Mouse (Mus musculus) cerebellum, postnatal 25 days (tissue): ENCODE data around the gene Stim2.
A peak's percentile ranks its signal among the peaks of the same experiment; 100 is the strongest.

Experiments used
- DNase-seq, 2 experiments: peaks; one replicate each; pipeline ENCODE4 v3.0.0; 2021; ENCODE audit warnings: mixed read lengths in 2 of 2

The Stim2 gene

DNA sequence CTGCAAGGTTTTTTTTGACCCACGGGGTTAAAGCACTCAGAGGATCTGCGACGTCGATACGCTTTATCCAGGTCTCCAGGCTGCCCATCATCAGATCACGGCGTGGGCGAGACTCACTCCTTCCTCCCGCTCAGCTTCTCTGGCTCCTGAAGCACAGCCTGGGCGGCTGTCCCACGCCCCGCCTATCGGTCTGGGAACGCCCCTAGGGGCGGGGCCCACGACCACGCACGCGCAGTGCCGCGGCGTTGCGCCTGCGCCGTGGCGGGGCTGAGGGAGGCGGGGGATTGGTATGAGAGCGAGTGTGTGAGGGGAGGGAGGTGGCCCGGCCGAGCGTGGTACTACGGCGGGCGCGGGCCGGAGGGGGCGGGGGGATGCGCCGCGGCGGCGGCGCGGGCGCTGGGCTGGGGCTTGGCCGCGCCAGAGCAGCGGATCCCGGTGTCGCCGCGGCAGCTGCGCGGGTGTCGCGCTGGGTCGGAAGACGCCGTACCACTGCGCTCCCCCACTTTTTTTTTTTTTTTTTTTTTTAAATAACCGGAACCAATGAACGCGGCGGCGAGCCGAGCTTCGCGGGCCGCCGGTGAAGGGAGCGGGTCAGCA, at the start of gene Stim2:
Gene Stim2, plus strand, starts transcription at position 354 of the 597 bp plus-strand sequence.
- peak; percentile 97 to 98 for DNase-seq

DNA sequence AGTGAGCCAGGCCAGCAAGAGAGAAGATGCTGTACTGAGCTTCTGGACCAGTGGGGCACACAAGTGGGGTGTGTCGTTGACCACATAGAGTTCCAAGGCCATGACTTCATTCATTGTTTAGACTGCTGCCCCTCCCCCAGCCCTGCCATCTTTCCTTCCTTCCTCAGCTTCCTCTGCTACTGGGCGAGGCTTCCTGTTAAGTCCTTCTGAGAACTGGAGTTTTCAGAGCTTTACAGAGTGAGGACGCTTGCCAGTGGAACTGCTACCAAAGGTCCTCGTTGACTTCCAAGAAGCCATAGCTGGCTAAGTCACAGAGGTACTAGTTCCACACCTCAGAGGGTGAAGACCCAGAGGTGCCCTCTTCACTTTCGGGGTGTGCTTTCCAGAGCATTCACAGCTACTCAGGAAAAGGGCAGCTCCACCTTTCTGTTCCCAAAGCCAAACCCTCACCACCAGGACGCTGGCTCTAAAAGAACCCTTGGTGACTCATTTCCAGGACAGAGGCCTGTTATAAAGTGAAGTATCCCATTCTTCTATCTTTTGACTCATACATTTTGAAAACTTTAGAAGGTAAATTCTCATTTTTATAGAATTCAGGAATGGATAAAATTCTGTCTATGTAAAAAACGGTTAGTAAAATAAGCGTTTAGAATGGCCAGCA, 49.6 kb upstream of the Stim2 start:
- no peak for DNase-seq

DNA sequence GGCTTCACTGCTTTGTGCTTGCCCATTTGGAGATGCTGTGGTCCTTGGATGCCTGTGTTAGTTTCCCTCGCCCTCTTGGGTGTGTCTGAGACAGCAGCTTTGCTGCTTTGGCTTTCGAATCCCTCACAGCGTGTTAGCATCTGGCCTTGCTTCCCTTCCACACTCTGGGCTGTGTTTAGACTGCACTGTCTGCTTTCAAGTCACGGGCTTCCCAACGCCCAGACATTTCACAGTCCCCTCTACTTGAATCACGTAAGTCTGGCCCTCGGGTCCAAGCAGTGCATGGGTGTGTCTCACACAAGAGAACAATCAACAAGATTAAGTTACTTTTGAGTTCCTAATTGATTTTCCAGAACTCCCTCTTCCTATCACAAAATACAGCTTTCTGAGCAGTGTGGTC, 48.1 kb upstream of the Stim2 start:
- no peak for DNase-seq

DNA sequence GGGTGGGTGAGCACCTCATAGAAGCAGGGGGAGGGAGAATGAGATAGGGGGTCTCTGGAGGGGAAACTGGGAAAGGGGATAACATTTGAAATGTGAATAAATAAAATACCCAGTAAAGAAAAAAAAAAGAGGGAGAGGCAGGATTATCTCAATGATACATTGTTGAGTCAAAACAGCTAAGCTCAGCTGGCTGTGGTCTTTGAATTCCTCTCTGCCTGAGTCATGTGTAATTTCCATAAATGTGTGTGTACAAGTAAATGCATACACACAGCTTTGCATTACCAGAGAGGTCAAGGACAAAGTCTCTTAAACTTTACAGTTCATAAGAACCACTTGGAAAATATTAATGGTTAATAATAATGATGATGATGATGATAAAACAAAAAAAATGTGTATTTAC, 45.1 kb upstream of the Stim2 start:
- no peak for DNase-seq

DNA sequence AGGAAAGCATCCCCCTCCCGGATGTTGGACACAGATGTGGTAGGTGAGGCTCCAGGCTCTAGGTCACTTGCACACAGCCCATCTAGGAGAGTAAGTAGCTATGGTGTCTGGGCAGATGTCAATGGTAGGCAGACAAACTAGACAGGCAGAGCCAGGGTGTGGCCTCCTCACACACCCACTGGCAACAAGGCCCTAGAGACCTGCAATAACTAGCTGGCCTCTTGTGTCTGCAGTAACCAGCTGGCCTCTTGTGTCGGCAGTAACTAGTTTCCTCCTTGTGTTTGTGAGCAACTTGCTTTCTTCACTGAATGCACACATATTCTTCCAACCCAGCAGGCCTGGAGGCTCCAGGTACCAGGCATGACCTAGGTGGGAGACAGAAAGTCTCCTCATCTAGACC, 44.5 kb upstream of the Stim2 start:
- no peak for DNase-seq

DNA sequence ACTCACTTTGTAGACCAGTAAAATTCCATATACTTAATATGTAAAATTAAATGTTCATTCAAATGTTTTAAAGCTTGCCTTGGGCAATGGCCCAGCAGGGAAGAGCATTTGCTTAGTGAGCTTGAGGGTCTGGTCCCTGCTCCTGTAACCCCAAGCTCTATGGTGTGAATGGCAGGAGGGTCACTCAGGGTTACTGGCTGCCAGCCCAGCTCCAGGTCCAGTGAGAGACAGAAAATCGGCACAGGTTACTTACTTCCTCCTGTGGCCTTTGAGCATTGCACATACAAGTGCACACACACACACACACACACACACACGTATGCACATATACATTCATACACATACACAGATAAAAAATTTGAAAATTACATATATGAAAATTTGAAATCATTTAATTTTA, 42.3 kb upstream of the Stim2 start:
- no peak for DNase-seq

DNA sequence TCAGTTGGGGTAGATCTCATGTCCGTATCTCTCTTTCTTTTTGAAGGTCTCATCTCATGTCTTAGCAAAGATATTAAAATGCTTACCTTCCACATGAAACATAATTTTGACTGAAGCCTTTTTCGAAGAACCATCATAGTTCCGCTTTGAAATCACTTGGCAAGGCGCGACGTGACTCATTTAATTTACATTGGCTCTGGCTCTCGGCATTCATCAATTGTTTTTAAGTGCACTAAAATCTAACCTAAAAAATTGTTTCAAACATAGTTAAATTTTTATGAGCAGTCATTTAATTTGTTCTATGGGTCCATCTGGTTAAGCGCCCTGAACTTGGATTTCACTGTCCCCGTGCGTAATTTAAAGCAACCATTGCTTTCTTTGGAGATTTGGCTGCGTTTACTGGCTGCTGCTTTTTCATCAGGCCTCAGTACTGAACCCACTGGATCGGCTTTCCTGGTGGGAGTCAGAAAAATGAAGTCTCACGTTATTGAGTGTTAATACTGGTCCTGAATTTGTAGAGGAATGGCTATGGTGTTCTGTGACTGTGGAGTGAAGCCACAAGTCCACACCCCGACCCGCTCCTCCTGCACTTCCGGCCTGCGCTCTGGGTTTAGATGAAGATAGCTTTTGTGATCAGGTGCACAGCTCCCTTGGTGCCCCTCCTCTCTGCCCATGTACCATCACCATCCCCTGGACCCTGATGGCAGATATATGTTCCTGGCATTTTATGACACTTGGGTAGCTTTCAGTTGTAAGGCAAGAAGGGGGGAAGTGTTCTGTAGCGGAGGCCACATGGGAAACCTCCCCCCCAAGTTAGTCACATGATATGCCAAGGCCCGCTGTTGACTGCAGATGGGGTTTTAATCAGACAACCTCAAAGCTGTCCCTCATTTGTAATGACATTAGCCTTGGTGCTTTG, 41.6 kb upstream of the Stim2 start:
- no peak for DNase-seq

DNA sequence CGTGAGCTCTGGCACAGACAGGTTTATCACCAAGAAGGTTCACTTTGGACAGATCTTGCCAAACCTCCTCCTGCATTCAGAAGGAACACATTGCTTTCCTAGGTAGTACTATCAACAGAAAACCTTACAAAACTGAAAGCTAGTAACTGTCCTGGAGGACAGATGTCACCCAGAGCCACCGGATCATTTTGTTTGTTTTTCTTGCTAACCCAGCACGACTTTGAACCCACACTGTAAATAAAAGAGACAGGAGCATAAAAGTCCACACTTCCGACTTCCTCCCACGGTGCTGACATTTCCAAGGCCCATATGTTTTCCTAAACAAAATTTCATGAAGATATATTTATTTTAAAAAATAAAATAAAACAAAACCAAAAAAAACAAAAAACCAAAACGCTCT, 41.0 kb upstream of the Stim2 start:
- DNase-seq: no peak

DNA sequence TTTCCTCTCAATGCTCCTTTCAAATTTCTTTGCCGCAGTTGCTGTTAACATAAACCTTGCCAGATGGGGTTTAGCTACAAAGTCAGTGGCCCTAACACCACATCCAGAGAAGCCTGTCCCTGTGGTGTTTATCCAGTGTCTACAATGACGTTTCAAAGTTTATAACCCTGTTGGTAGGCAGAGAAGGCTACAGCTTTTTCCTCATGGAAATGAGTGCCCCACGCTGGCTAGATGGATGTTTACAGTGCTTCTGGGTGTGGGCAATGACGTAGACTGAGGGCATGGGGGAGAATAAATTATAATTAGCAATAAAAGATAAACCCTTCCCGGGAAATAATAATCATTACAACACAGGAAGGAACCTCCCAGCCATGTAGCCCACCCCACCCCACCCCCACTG, 37.1 kb upstream of the Stim2 start:
- DNase-seq: no peak

DNA sequence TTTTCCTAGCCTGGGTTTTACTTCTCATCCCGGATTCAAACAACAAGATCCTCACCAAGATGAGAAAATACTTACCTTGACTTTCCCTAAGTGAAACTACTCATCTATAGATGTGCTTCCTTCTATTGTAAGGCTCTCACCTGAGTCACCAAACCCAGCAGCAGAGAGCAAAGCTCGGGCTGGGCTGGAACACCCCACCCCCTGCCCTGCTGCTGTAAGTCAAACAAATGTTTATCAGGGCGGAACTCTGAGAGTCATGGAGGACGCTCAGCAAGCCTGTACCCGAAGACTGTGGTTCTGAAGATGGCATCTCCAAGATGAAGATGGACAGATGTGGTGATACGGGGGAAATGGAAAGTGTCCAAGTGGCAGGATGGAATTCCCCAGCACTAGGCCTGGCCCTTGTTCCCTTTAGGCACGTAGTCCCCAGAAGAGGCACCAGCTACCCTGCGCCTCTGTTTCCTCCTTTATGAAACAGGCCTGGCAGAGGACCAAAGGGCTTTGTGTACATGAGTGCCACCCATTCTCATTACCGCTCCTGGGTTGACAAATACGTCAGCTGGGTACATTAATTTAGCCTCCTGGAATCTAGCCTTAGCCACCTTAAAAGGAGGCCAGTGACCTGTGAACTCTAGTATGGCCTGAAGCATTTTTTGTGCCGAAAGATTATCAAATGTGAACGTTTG, 36.3 kb upstream of the Stim2 start:
- no peak for DNase-seq

DNA sequence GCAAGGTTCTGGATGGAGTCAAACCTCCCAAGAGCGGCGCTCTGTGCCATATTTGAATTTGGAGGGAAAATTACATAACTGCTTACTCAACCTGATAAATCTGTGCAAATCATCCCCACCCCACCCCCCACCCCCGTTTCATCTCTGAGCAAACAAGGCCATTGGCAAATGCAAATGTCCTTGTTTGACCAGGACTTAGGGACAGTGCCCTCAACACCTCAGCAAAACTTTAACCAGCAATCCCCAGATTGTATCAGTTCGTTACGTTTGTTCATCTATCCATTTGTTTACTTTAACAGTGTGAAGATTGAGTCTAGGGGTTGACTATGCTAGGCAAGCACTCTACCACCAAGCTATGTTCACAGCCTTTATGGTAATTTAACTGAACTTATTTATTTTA, 32.6 kb upstream of the Stim2 start:
- DNase-seq: no peak

DNA sequence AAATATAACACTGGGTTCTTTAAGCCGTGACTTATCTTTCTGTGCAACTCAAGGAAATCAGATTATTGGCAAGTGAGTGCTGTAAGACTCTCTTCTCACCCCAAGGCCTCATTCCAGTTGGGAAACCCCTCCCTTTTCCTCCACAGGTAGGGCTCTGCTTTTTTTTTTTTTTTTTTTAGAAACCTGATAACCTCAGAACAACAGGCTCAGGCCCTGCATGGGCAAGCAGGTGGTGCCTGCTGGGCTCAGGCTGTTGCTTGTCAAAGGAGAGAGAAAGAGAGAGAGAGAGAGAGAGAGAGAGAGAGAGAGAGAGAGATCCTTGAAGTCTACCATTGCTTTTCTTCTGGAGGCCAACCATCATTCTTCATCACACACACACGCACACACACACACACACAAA, 30.7 kb upstream of the Stim2 start:
- peak in 1 of 2 experiments; percentile 21 for DNase-seq

DNA sequence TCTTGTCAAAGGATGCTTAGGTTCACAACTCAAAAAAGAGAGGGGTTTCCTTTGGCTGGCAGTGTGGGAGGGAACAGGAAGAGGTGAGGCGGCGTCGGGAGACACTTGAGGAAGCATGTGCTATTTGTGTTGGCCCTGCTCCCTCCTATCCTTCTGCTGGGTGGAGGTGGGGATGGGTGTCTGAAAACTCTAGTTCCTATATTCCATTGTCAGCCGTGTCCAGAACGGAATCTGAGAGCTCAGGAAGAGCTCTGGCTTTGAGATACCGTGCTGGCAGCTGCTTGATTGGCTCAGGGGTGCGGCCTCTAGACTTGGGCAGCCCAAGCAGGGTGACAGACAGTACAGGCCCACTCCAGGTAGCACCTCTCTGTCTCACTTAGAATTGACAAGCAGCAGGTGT, 28.1 kb upstream of the Stim2 start:
- DNase-seq: no peak

DNA sequence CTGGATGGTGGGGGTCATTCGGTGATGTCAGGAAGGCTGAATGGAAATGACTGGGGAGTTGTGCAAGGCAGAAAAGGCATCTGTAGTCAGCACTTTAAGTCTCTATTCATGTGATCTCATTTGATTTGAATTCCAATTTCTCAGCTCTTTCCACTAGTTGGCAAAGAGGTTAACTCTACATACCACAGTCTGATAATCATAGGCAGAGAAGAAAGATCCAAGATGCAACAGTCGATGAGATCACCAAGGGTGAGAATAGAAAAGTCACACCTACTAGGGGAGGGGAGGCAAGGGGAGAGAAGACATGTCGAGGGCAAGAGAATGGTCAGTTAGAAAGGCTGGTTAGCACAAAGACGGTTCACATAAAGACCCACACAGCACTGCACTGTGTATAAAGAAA, 27.1 kb upstream of the Stim2 start:
- DNase-seq: no peak

DNA sequence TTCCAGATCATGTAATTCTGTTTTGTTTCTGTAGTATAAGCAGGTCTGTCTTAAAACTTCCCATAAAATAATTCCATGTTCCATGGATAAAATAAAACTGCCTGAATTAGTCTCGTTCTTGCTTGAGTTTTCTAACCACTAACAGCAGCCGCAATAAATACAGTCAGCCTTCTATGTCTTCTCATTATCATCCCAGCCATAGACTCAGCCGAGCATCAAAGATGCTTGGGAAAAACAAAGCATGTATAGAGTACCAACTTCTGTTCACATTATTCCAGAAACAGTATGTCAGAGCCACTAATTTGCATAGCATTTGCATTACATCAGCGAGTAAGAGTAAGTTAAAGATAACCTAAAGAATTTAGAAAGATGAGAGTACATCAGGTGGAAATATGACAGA, 25.4 kb upstream of the Stim2 start:
- no peak for DNase-seq

DNA sequence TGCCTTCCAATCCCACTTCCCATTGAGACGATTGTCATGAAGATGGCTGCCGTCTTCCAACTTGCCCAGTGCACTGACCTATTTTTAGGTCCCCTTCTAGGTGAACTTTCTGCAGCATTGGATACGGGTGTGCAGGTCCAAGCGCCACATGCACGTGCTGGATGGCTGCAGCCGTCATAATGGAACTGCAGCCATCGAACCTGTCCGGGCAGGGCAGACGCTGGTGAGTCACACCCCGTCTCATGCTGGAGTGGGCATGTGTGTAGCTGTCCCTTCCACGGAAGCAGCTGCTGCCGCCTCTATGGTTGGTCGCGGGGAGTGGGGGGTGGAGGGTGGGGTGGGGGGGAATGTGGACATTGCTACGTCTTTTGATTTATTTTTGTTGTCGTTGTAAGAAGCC, 21.8 kb upstream of the Stim2 start:
- no peak for DNase-seq

DNA sequence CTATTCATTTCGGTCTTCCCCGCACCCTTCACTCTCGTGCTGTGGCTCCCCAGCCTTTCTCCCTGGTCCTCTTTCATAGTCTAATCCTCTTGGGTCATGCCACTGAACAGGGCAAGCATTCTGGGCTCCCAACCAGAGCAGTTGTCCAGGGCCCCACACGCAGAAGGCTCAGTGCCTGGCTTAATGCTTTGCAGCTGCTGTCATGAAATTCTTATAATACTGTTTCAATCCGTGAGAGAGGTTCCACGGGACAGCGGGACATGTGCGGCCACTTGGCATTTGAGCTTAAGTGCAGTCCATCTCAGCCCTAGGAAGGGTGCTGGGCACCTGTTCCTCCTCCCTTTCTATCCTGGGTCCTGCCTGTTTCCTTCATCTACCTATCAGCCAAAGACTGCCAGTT, 21.2 kb upstream of the Stim2 start:
- DNase-seq: no peak

DNA sequence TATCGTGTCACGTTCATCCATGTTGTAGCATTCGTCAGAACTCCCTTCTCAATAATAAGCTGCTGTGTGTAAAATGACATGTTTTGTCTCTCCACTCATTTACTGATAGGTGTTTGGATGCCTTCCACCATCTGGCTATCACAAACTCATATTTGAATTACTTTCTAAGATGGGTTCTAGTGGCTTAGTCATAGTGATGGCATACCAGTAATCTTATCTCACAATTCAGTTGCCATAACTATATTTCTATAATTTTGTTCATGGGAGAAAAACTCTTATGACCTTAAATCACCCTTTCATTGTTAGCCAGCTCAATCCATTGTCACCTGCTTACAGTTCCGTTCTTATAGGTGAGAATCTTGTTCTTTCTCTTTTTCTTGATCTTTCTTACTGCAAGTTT, 14.9 kb upstream of the Stim2 start:
- no peak for DNase-seq

DNA sequence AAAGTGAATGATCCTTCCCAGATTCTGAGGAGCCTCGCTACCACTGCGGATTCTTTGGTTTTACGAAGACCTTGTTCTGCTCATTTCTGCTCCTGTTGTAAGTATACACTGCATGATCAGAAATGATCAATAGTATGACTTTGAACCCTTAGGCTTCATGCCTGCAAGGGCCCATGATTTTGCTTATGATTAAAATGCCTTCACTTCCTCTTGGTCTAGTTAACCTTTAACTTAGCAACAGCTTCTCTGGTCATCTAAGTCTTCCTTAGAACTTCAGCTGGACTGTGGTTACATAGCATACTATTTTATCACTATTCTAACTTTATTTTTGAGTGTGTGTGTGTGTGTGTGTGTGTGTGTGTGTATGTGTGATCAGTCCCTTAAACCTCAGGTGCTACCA, 12.7 kb upstream of the Stim2 start:
- no peak for DNase-seq

DNA sequence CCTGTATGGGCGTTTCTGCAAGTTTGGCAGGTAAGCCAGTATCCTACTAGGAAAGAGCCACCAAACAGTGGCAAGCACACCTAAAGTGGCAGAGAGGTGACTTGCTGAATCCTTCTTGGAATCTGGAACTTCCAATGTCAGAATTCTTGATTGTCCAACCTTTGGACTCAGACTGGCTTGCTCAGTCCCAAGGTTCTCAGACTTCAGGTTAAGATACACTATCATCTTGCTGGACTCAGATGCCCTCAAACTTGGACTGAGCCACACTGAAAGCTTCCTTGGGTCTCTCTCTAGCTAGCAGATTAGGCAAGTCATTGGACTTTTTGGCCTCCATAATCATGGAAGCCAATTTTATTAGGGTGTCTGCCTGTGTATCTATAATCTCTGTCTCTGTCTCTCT, 10.8 kb upstream of the Stim2 start:
- no peak for DNase-seq

DNA sequence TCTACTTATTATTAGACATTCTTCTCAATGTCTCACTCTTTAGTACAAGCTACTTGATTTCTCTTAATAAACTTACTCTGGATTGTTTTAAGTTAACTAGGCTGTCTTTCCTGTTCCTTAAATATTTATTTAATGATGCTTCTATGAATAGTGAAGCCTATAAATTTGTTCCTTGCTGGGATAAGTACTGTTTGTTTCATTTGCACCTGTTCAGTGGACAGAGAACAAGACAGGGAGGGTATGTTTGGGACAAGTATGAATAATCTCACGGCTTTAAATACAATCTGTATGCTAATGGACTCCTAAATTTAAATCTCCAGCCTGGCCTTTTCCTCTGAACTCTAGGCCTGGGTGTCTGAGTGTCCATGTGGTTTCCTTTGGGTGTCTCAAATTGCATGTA, 10.2 kb upstream of the Stim2 start:
- DNase-seq: no peak

DNA sequence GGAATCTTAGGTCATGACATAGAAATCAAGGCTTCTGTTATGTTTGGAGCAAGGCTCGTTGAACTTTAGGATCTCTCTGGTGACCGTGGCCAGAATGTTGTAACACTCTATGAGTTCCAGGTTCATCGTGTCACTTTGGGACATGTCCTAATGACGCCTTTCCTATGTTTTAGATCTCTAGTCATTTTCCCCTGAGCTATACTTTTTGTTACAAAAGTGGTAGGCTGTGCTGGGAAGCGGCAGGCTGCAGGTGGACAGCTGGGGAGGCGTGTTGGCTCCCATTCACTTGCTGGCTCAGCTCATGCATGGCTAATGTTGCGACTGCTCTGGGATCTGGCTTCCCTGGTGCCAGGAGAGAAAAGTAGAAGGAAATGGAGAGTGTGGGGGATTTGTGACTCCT, 5.7 kb upstream of the Stim2 start:
- peak; percentile 67 to 77 for DNase-seq

DNA sequence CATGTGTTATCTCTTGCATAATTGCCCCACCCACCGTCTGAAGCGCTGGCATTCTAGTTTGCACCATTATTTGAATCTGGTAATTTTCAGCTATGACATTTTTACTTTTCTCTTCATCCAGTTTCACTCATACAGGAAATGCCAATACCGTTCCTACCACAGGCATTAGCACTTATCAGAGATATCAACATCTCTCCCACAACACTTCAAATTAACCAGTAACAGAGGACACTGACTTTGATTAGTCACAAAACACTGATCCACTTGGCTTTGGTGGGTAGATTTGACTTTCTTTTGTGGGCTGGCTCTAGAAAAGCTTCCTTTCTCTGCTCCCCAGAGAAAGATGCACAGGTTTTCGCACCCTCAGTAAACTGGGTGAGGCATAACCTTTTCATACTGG, 3.7 kb upstream of the Stim2 start:
- DNase-seq: no peak

DNA sequence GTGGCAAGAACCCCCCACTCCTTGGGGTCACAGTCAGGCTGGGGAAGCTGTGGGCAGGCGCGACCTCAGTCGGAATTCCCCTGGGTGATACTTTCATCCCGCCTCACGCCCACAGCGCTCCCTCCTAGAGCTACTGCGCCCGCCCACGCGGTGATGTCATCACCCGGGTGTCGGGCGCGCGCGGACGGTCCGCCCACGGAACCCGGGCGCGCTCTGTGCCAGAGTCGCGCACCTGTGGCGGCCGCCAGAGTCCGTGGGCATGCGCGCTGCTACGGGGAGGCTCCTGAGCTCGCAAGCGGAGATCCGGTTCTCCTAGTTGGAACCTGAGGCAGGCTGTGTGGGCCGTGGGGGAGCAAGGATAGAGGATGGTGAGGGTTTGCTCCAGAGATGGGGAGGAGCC, 3.0 kb upstream of the Stim2 start:
- DNase-seq: peak; percentile 91 to 96
